Mouse (Mus musculus): ENCODE measurements at regions not wholly inside any gene's neighbourhood (a gene's known extent, or its start where the extent isn't known, plus 50 kb on each side); places are given as distances from the start of the nearest gene placed in this dataset.

DNA sequence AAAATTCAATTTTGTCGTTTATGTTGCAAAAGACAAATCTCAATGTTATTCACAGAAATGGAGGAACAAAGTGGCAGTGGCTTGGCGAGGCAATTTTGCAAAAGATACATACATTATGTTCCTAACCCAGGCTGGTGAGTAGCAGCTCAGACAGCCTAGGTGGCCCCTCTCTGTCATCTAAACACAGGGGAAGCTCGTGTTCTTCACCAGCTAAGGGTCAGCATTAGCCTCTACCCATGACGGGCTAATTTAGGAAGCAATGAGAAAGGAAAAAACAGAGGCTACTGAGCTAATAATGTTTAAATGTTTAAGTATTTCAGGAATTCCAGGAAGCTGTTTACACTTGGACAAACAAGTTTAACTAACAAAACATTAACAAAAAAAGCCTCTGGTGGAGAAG, 64.9 kb upstream of the Gnai1 start:
- no peak for ATAC-seq (replicated peaks; ENCODE audit: poor library complexity, severe bottlenecking)

DNA sequence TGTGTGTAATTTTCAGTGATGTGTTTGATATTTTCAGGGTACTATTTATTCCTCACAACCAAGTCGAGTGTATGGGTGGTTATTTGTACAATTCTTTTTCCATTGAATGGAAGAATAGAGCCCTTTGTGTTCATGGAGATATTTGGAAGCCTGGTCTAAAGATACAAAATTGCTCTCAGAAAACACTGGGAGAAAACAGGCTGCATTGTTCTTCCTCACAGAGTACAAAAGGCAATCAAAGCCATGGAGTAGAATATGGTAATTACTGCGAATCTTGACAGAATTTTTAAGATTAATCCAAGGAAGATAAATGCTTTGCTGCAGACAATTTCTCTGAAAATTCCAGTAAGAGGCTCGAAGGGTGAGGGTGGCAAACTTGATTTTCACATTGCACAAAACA, 54.7 kb upstream of the Gnai1 start:
- ATAC-seq (replicated peaks; ENCODE audit: poor library complexity, severe bottlenecking), result no peak

Data from granulocyte monocyte progenitor cell, adult 5-6 weeks (primary cell).